Mouse (Mus musculus) midbrain, embryonic 15.5 days (tissue): ENCODE measurements around the gene Armh3. TPM values are rescaled to one million over a fixed set of nuclear protein-coding genes. Genes with fewer than 3 reads are reported as not detected.

Experiments used
- ATAC-seq: fragments of 200-750 bp; cut with Nextera tagmentation; replicated peaks from 2 replicates; pipeline ENCODE4 v1.8.0; 2017; ENCODE audit warnings: moderate TSS enrichment
- H3K27ac ChIP-seq: fragments of 300-500 bp; sonication (generic); 2 replicates; pipeline ENCODE4 v1.5.1; 2015; ENCODE audit warnings: mild to moderate bottlenecking, inconsistent platforms
- H3K27me3 ChIP-seq: fragments of 300-500 bp; sonication (generic); replicated peaks from 2 replicates; pipeline ENCODE4 v1.6.1; 2015; ENCODE audit warnings: inconsistent platforms
- H3K36me3 ChIP-seq: fragments of 300-500 bp; sonication (generic); replicated peaks from 2 replicates; pipeline ENCODE4 v1.6.1; 2015; ENCODE audit warnings: inconsistent platforms
- H3K4me1 ChIP-seq: fragments of 300-500 bp; sonication (generic); 2 replicates; pipeline ENCODE4 v1.6.1; 2015; ENCODE audit warnings: inconsistent platforms
- H3K4me2 ChIP-seq: fragments of 300-500 bp; sonication (generic); 2 replicates; pipeline ENCODE4 v1.6.1; 2015; ENCODE audit warnings: inconsistent platforms, mild to moderate bottlenecking, moderate library complexity
- H3K4me3 ChIP-seq: fragments of 300-500 bp; sonication (generic); 2 replicates; pipeline ENCODE4 v1.5.1; 2015; ENCODE audit warnings: mild to moderate bottlenecking, inconsistent platforms
- H3K9ac ChIP-seq: fragments of 300-500 bp; sonication (generic); 2 replicates; pipeline ENCODE4 v1.6.1; 2015; ENCODE audit warnings: mild to moderate bottlenecking, inconsistent platforms
- H3K9me3 ChIP-seq: fragments of 300-500 bp; sonication (generic); 2 replicates; pipeline ENCODE4 v1.6.1; 2016; ENCODE audit warnings: inconsistent platforms
- WGBS: fragments of 180-500 bp; shearing (Covaris S2); methylation state at CpG from one replicate; pipeline ENCODE4 v1.1.7; 2015; ENCODE audit warnings: mixed read lengths; 5-methylcytosine and 5-hydroxymethylcytosine counted together
- polyA plus RNA-seq: library from polyadenylated mRNA; unstranded; fragments of >200 nt; fragmentation: Nextera tagmentation; extraction: Ambion mirVana; gene quantifications from 2 replicates; pipeline ENCODE4 v1.2.1, GENCODE M21; 2015

The Armh3 gene
- polyA plus RNA-seq, 1 experiment from 2014 or later = 25.4 TPM

DNA sequence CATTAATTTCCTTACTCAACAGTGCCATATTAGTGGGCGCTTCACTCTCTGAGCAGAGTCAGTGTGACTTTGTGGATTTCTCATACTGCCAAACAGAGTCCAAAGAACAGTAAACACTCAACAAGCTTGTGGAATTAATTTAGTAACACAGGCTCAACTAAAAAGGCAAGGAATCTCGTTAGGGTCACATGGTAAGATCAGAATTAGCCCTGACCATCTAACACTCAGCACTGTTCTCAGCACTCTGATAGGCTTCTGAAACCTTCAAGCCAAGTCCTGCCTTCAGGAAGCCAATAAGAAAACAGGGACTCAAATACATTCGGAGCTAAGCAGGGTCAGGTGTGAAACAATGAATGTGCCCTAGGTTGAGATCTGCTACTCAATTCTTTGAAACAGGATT is 172.1 kb downstream of the Armh3 start:
- 87% methylated on average over 3 of the region's 3 CpGs for WGBS
- Histone ChIP-seq H3K9ac (no peak overlapping the region), H3K9me3 (no peaks in the 10 kb centered on the region), H3K27ac (no peak overlapping the region), H3K36me3 (no peaks in the 10 kb centered on the region), H3K4me2 (no peak overlapping the region), H3K27me3 (no peaks in the 10 kb centered on the region), H3K4me3 (no peak overlapping the region), H3K4me1 (peaks cover 4% of the 10 kb centered on the region; the same call in 1 of the 2 replicates)
- ATAC-seq = no peak

GRCm38 (mm10) chr19:45821832-45822231 is 176.5 kb downstream of the Armh3 start:
- Histone ChIP-seq H3K4me3 (no peak overlapping the region), H3K9ac (no peak overlapping the region; the same call in 1 of the 2 replicates), H3K4me2 (no peak overlapping the region), H3K27ac (no peak overlapping the region), H3K9me3 (no peaks in the 10 kb centered on the region), H3K36me3 (no peaks in the 10 kb centered on the region), H3K27me3 (no peaks in the 10 kb centered on the region), H3K4me1 (peaks cover 5% of the 10 kb centered on the region; the same call in 1 of the 2 replicates)
- 66% methylated on average over 5 of the region's 5 CpGs for WGBS
- no peak for ATAC-seq

GRCm38 (mm10) chr19:45817816-45818490 is 180.3 kb downstream of the Armh3 start:
- no peak overlapping the region for H3K4me3 ChIP-seq
- no peaks in the 10 kb centered on the region for H3K9me3 ChIP-seq
- no peak overlapping the region for H3K27ac ChIP-seq
- H3K4me2 ChIP-seq = no peak overlapping the region
- no peak overlapping the region for H3K9ac ChIP-seq
- ATAC-seq = no peak
- no peaks in the 10 kb centered on the region for H3K36me3 ChIP-seq
- 69% methylated on average over 11 of the region's 11 CpGs for WGBS
- H3K4me1 ChIP-seq = peaks cover 28% of the 10 kb centered on the region
- H3K27me3 ChIP-seq = no peaks in the 10 kb centered on the region

- Histone ChIP-seq H3K4me3 (no peak overlapping the region), H3K36me3 (no peaks in the 10 kb centered on the region), H3K9me3 (no peaks in the 10 kb centered on the region), H3K4me1 (peaks cover 34% of the 10 kb centered on the region), H3K27ac (no peak overlapping the region), H3K9ac (no peak overlapping the region), H3K27me3 (no peaks in the 10 kb centered on the region), H3K4me2 (no peak overlapping the region)
- ATAC-seq = no peak
- 17% methylated on average over 8 of the region's 8 CpGs for WGBS
Measured at GRCm38 (mm10) chr19:45816727-45817126, 181.6 kb downstream of the Armh3 start.

GRCm38 (mm10) chr19:45815831-45816405 is 182.4 kb downstream of the Armh3 start, which contains the start of gene Kcnip2:
Gene Kcnip2 (minus strand): TSS chr19:45816061.
- Histone ChIP-seq H3K27me3 (no peaks in the 10 kb centered on the region), H3K9ac (peak within 1 kb of the TSS; percentile 57), H3K4me1 (peaks cover 34% of the 10 kb centered on the region), H3K4me3 (peak within 1 kb of the TSS; percentile 45), H3K27ac (no peak within 1 kb of the TSS), H3K4me2 (peak within 1 kb of the TSS; percentile 94), H3K9me3 (no peaks in the 10 kb centered on the region), H3K36me3 (no peaks in the 10 kb centered on the region)
- peak; percentile 18; the same call in 1 of the 2 replicates for ATAC-seq
- under 1% methylated on average over 27 of the region's 29 CpGs for WGBS

DNA sequence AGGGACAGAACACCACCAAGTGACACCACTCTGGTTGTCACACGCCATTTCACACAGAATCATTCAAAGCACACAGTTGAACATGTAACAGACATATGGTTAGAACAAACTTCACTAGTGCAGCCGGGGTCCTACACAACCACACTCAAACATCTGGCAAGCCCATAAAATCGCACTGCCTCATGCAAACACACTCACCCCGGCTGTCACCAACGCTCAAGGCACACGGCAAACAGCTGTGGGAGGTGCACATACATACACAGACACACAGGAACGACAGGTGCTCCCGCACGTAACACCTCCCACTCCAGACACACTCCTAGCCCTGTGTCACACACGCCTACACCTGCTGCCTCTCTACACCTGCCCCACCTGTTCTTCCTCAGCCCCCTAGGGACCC is 183.1 kb downstream of the Armh3 start:
- Histone ChIP-seq H3K4me2 (peak overlapping the region; percentile 94), H3K27ac (no peak overlapping the region), H3K9ac (peak overlapping the region; percentile 57), H3K27me3 (no peaks in the 10 kb centered on the region), H3K36me3 (no peaks in the 10 kb centered on the region), H3K9me3 (no peaks in the 10 kb centered on the region), H3K4me3 (peak overlapping the region; percentile 45), H3K4me1 (peaks cover 34% of the 10 kb centered on the region)
- WGBS = 66% methylated on average over 10 of the region's 10 CpGs
- ATAC-seq = no peak; the same call in 1 of the 2 replicates

- no peak overlapping the region for H3K4me2 ChIP-seq
- H3K4me3 ChIP-seq = no peak overlapping the region
- no peaks in the 10 kb centered on the region for H3K36me3 ChIP-seq
- H3K4me1 ChIP-seq = peaks cover 34% of the 10 kb centered on the region
- H3K27ac ChIP-seq = no peak overlapping the region
- no peaks in the 10 kb centered on the region for H3K27me3 ChIP-seq
- 13% methylated on average over 12 of the region's 12 CpGs for WGBS
- H3K9me3 ChIP-seq = no peaks in the 10 kb centered on the region
- no peak for ATAC-seq
- H3K9ac ChIP-seq = no peak overlapping the region
Measured at GRCm38 (mm10) chr19:45813801-45814200, 184.5 kb downstream of the Armh3 start.

- H3K9ac ChIP-seq = no peak overlapping the region
- WGBS = 7% methylated on average over 11 of the region's 11 CpGs
- H3K9me3 ChIP-seq = no peaks in the 10 kb centered on the region
- no peaks in the 10 kb centered on the region for H3K27me3 ChIP-seq
- 0 out of 2 replicates have a peak, but pooled peaks have one; percentile 15 for ATAC-seq
- H3K4me3 ChIP-seq = 0 out of 2 replicates have a peak overlapping the region, but pooled peaks have one; percentile 38
- no peaks in the 10 kb centered on the region for H3K36me3 ChIP-seq
- H3K4me2 ChIP-seq = peak overlapping the region; percentile 75
- H3K27ac ChIP-seq = 0 out of 2 replicates have a peak overlapping the region, but pooled peaks have one; percentile 2
- H3K4me1 ChIP-seq = peaks cover 34% of the 10 kb centered on the region
Measured at GRCm38 (mm10) chr19:45813263-45813662, 185.0 kb downstream of the Armh3 start.

- Histone ChIP-seq H3K4me1 (peaks cover 34% of the 10 kb centered on the region), H3K36me3 (no peaks in the 10 kb centered on the region), H3K4me3 (peak overlapping the region; percentile 38), H3K9me3 (no peaks in the 10 kb centered on the region), H3K9ac (peak overlapping the region; percentile 32; the same call in 1 of the 2 replicates), H3K27me3 (no peaks in the 10 kb centered on the region), H3K4me2 (peak overlapping the region; percentile 75), H3K27ac (0 out of 2 replicates have a peak overlapping the region, but pooled peaks have one; percentile 19)
- 13% methylated on average over 8 of the region's 8 CpGs for WGBS
- ATAC-seq = peak; percentile 60; the same call in 1 of the 2 replicates
Measured at GRCm38 (mm10) chr19:45812673-45813252, 185.5 kb downstream of the Armh3 start.

DNA sequence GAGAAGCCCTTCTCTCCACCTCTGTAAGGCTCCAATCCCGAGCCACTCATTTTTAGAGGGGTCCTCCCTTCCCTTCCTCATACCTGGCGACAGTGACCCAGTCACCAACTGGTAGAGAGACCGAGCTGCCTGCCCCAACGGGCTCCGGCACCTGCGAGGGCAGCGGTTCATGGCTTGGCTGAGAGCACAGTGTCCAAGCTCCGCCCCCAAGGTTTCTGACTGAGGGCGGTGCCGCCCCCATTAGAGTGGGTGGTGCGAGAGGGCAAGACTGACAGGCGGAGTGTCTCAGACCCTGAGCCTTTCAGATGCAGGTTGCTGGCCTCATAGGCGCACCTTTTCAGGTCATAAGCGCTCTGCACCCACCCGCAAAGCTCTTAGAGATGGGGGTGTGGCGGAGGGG is 186.2 kb downstream of the Armh3 start:
- H3K9me3 ChIP-seq = no peaks in the 10 kb centered on the region
- no peaks in the 10 kb centered on the region for H3K36me3 ChIP-seq
- peak; percentile 61 for ATAC-seq
- peaks cover 34% of the 10 kb centered on the region for H3K4me1 ChIP-seq
- peak overlapping the region; percentile 75 for H3K4me2 ChIP-seq
- no peaks in the 10 kb centered on the region for H3K27me3 ChIP-seq
- peak overlapping the region; percentile 38 for H3K4me3 ChIP-seq
- H3K9ac ChIP-seq = peak overlapping the region; percentile 32
- H3K27ac ChIP-seq = peak overlapping the region; percentile 19; the same call in 1 of the 2 replicates
- 1% methylated on average over 16 of the region's 16 CpGs for WGBS

- Histone ChIP-seq H3K36me3 (no peaks in the 10 kb centered on the region), H3K27me3 (no peaks in the 10 kb centered on the region), H3K4me3 (no peak overlapping the region), H3K4me1 (peaks cover 26% of the 10 kb centered on the region), H3K9ac (no peak overlapping the region), H3K4me2 (no peak overlapping the region), H3K27ac (no peak overlapping the region), H3K9me3 (no peaks in the 10 kb centered on the region)
- WGBS = 76% methylated on average over 12 of the region's 12 CpGs
- ATAC-seq = no peak
Measured at GRCm38 (mm10) chr19:45811028-45811674, 187.1 kb downstream of the Armh3 start.

DNA sequence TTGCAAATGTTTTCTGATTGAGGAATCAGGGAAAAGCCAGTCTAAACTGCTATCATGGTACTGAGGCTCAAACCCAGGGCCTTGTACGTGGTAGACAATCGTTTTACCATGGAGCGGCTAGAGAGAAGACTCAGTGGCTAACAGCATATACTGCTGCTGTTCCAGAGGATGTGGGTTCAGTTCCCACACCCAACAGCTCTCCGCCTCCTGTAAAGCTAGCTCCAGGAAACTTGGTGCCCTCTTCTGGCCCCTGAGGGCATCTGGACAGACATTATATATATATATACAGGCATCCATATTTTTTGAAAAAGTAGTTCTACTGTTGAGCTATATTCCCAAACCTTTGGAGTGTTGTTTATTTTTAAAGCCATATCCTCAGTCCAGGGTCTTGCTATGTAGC is 190.6 kb downstream of the Armh3 start:
- 92% methylated on average over 4 of the region's 4 CpGs for WGBS
- Histone ChIP-seq H3K27me3 (no peaks in the 10 kb centered on the region), H3K4me2 (no peak overlapping the region), H3K9ac (no peak overlapping the region), H3K9me3 (no peaks in the 10 kb centered on the region), H3K4me3 (no peak overlapping the region), H3K36me3 (no peaks in the 10 kb centered on the region), H3K27ac (no peak overlapping the region), H3K4me1 (peaks cover 19% of the 10 kb centered on the region)
- ATAC-seq = no peak
